Mouse (Mus musculus) bone marrow, adult 2 months (tissue): Measurements from ENCODE around the gene Mapk14.

Experiments
- CTCF ChIP-seq: fragments of 200-500 bp; IDR thresholded peaks from 2 replicates; pipeline ENCODE4 v1.5.1; 2011; ENCODE audit warnings: low read length, control low read depth; ENCODE audit not compliant: control insufficient read depth, insufficient read depth
- POLR2A ChIP-seq: fragments of 200-500 bp; IDR thresholded peaks from 2 replicates; pipeline ENCODE4 v1.6.1; 2011; ENCODE audit warnings: low read depth, mild to moderate bottlenecking, control low read depth, low read length, borderline replicate concordance; ENCODE audit not compliant: control insufficient read depth

DNA sequence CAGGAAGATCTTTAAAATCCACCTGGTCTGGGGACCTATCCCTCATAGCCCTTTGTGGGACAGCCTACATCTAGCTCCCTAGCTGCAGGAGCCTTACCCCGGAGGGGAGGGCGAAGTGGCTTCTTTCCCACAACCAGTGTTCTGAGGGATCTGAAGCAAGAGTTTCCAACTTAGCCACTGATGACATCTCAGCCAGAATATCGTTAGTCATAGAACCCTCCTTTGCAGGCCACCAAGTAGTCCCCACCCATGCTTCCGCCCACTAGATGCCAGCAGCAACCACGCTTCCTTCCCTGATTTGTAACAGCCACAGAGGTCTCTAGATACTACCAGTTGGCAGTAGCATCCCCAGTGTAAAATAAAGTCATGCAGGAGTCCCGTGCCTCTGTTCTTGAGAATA lies 59.5 kb downstream of the Mapk14 start:
- no peak for TF ChIP-seq POLR2A
- 0 out of 2 replicates have a peak, but pooled peaks have one; percentile 13 for TF ChIP-seq CTCF
